Mouse (Mus musculus): Measurements from ENCODE around the gene Fbl. TPM values are rescaled to one million over a fixed set of nuclear protein-coding genes. Genes with fewer than 3 reads are reported as not detected.

The Fbl gene
- polyA plus RNA-seq, 1 experiment, result 233 TPM

GRCm38 (mm10) chr7:28186631-28187030 lies 17.1 kb downstream of the Fbl start:
- H3K27me3 ChIP-seq (replicated peaks), result no peaks in the 10 kb centered on the region
- H3K4me3 ChIP-seq (replicated peaks), result no peak overlapping the region
- TF ChIP-seq GATA1 (IDR thresholded peaks at IDR 0.05; ENCODE audit: borderline replicate concordance, low read length) (no peak), FLI1 (IDR thresholded peaks at IDR 0.05; ENCODE audit: low read length) (no peak)
- H3K9me3 ChIP-seq, result no peaks in the 10 kb centered on the region
- H3K4me1 ChIP-seq, result no peaks in the 10 kb centered on the region
- H3K36me3 ChIP-seq (replicated peaks; ENCODE audit: low read length), result peaks cover 96% of the 10 kb centered on the region

GRCm38 (mm10) chr7:28191489-28191888 lies 22.0 kb downstream of the Fbl start:
- Histone ChIP-seq H3K4me1 (peaks cover 7% of the 10 kb centered on the region; the same call in 1 of the 2 replicates), H3K9me3 (no peaks in the 10 kb centered on the region), H3K36me3 (replicated peaks; ENCODE audit: low read length) (peaks cover 79% of the 10 kb centered on the region), H3K4me3 (replicated peaks) (no peak overlapping the region), H3K27me3 (replicated peaks) (no peaks in the 10 kb centered on the region)
- TF ChIP-seq GATA1 (IDR thresholded peaks at IDR 0.05; ENCODE audit: borderline replicate concordance, low read length) (no peak), FLI1 (IDR thresholded peaks at IDR 0.05; ENCODE audit: low read length) (no peak)

- Histone ChIP-seq H3K4me1 (peaks cover 7% of the 10 kb centered on the region; the same call in 1 of the 2 replicates), H3K4me3 (replicated peaks) (no peak overlapping the region), H3K9me3 (no peaks in the 10 kb centered on the region), H3K27me3 (replicated peaks) (no peaks in the 10 kb centered on the region), H3K36me3 (replicated peaks; ENCODE audit: low read length) (peaks cover 79% of the 10 kb centered on the region)
- TF ChIP-seq FLI1 (IDR thresholded peaks at IDR 0.05; ENCODE audit: low read length), result no peak
- TF ChIP-seq GATA1 (IDR thresholded peaks at IDR 0.05; ENCODE audit: borderline replicate concordance, low read length), result no peak
Observed at GRCm38 (mm10) chr7:28191903-28192302, 22.4 kb downstream of the Fbl start.

GRCm38 (mm10) chr7:28195414-28196098 lies 26.0 kb downstream of the Fbl start:
- H3K4me1 ChIP-seq, result peaks cover 7% of the 10 kb centered on the region; the same call in 1 of the 2 replicates

DNA sequence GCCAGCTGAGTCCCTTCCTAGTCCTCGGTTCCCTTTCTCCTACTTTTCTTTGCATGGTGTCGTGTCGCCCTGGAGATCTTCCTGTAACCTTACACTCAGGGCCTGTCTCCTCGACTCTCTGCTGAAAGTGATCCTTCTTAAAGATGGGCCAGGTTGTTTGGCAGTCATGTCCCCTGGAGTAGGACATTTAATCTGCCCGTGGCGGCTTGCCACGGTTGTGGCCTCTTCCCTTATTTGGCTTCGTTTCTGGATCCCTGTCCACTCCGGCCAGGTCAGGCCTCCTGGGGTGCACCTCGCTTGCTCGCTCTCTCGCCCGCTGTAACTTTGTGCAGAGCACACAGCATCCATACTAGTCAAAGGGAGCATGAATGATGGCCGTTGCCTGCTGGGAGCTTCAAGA lies 27.0 kb downstream of the Fbl start:
- H3K9me3 ChIP-seq, result no peaks in the 10 kb centered on the region
- peaks cover 42% of the 10 kb centered on the region for H3K36me3 ChIP-seq (replicated peaks; ENCODE audit: low read length)
- H3K4me3 ChIP-seq (replicated peaks), result no peak overlapping the region
- TF ChIP-seq GATA1 (IDR thresholded peaks at IDR 0.05; ENCODE audit: borderline replicate concordance, low read length) (no peak), FLI1 (IDR thresholded peaks at IDR 0.05; ENCODE audit: low read length) (no peak)
- no peaks in the 10 kb centered on the region for H3K27me3 ChIP-seq (replicated peaks)
- peaks cover 7% of the 10 kb centered on the region; the same call in 1 of the 2 replicates for H3K4me1 ChIP-seq

More at GRCm38 (mm10) chr7:28195414-28196098, 26.0 kb downstream of the Fbl start:
- Histone ChIP-seq H3K4me3 (replicated peaks) (no peak overlapping the region), H3K27me3 (replicated peaks) (no peaks in the 10 kb centered on the region), H3K9me3 (no peaks in the 10 kb centered on the region), H3K36me3 (replicated peaks; ENCODE audit: low read length) (peaks cover 50% of the 10 kb centered on the region)
- TF ChIP-seq GATA1 (IDR thresholded peaks at IDR 0.05; ENCODE audit: borderline replicate concordance, low read length), result no peak
- no peak for TF ChIP-seq FLI1 (IDR thresholded peaks at IDR 0.05; ENCODE audit: low read length)

GRCm38 (mm10) chr7:28199054-28199453 lies 29.5 kb downstream of the Fbl start:
- Histone ChIP-seq H3K4me3 (replicated peaks) (no peak overlapping the region), H3K9me3 (peaks cover 9% of the 10 kb centered on the region), H3K36me3 (replicated peaks; ENCODE audit: low read length) (peaks cover 21% of the 10 kb centered on the region), H3K4me1 (peaks cover 7% of the 10 kb centered on the region; the same call in 1 of the 2 replicates), H3K27me3 (replicated peaks) (peaks cover 4% of the 10 kb centered on the region)
- TF ChIP-seq FLI1 (IDR thresholded peaks at IDR 0.05; ENCODE audit: low read length) (no peak), GATA1 (IDR thresholded peaks at IDR 0.05; ENCODE audit: borderline replicate concordance, low read length) (no peak)

- TF ChIP-seq GATA1 (IDR thresholded peaks at IDR 0.05; ENCODE audit: borderline replicate concordance, low read length), result no peak
- no peak for TF ChIP-seq FLI1 (IDR thresholded peaks at IDR 0.05; ENCODE audit: low read length)
- Histone ChIP-seq H3K4me1 (peaks cover 35% of the 10 kb centered on the region), H3K4me3 (replicated peaks) (no peak overlapping the region), H3K9me3 (peaks cover 9% of the 10 kb centered on the region), H3K27me3 (replicated peaks) (peaks cover 4% of the 10 kb centered on the region), H3K36me3 (replicated peaks; ENCODE audit: low read length) (no peaks in the 10 kb centered on the region)
Observed at GRCm38 (mm10) chr7:28203207-28204108, 33.9 kb downstream of the Fbl start.

GRCm38 (mm10) chr7:28206044-28206600 lies 36.6 kb downstream of the Fbl start:
- Histone ChIP-seq H3K4me3 (replicated peaks) (no peak overlapping the region), H3K9me3 (peaks cover 9% of the 10 kb centered on the region), H3K4me1 (peaks cover 43% of the 10 kb centered on the region), H3K27me3 (replicated peaks) (peaks cover 5% of the 10 kb centered on the region), H3K36me3 (replicated peaks; ENCODE audit: low read length) (no peaks in the 10 kb centered on the region)
- TF ChIP-seq FLI1 (IDR thresholded peaks at IDR 0.05; ENCODE audit: low read length), result no peak
- TF ChIP-seq GATA1 (IDR thresholded peaks at IDR 0.05; ENCODE audit: borderline replicate concordance, low read length), result no peak

GRCm38 (mm10) chr7:28208396-28208987 lies 39.0 kb downstream of the Fbl start:
- Histone ChIP-seq H3K4me3 (replicated peaks) (peak overlapping the region; percentile 87), H3K36me3 (replicated peaks; ENCODE audit: low read length) (no peaks in the 10 kb centered on the region), H3K9me3 (peaks cover 3% of the 10 kb centered on the region; the same call in 1 of the 2 replicates)

More at GRCm38 (mm10) chr7:28208396-28208987, 39.0 kb downstream of the Fbl start:
- TF ChIP-seq FLI1 (IDR thresholded peaks at IDR 0.05; ENCODE audit: low read length), result no peak
- no peak for TF ChIP-seq GATA1 (IDR thresholded peaks at IDR 0.05; ENCODE audit: borderline replicate concordance, low read length)
- H3K27me3 ChIP-seq (replicated peaks), result peaks cover 5% of the 10 kb centered on the region
- H3K4me1 ChIP-seq, result peaks cover 43% of the 10 kb centered on the region
